Mouse (Mus musculus): Measurements from ENCODE around the gene Cracr2a. TPM values are rescaled to one million over a fixed set of nuclear protein-coding genes. Genes with fewer than 3 reads are reported as not detected.

Cracr2a gene
- total RNA-seq, 2 experiments from 2014 or later, result 6.2 to 8.0 TPM

- ATAC-seq (ENCODE audit: poor library complexity, severe bottlenecking), result no peak
Measured at GRCm38 (mm10) chr6:127618686-127619085, 57.5 kb downstream of the Cracr2a start.

DNA sequence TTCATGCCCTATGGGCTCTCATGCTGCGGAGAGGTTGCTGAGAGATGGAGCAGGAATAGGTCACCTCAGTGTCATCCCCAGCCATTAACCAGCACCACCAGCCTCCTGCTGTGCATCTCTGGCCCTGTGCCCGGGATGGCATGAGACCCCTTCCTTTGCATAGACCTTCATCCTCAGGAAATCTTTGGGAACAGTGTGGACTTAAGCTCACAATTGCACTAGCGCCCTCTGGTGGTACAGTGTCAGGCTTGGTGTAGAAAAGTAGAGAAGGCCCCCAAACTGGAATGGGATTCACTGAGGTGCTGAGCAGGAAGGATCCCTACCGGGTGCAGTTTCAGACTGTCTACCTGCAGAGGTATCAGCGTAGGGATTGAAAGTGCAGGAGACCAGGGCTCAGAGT is 64.0 kb downstream of the Cracr2a start:
- ATAC-seq (ENCODE audit: poor library complexity, severe bottlenecking), result peak; percentile 54; the same call in 1 of the 2 replicates

DNA sequence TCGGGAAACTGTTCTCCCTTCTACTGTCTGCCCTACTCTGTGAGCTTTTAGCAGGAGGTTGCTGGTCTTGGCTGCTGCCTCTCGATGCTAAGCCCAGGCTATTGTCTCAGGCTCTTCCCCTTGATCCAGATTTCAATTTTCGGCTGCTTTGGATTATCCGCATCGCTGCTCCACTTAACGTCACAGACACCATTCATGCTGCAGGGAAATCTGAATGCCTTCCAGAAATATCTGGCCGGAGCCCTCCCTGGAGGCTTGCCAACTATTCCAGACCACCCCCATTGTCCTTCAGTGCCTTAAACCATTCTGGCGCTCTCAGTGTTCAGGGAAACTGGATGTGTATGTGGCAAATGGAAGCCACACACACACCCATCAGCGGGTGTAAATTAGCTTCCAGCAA is 66.3 kb downstream of the Cracr2a start:
- no peak for ATAC-seq (ENCODE audit: poor library complexity, severe bottlenecking)

DNA sequence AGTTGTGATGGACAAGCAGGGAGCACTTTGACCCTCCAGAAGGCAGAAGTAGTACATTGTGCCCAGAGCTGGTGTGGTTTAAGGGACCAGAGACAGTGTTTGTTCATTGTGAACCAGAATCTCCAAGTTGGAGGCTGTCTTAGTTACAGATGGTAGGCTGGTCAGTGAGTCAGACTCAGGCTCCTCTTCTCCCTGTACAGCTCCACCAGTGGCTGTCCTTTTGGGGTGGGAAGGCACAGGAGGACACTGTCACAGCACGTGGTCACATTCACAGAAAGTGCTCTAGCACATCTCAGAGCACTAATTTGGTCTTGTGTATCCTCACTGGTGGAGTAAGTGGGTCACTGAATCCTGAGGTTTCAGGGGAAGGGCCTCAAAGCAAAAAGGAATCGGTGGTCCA is 68.1 kb downstream of the Cracr2a start:
- no peak for ATAC-seq (ENCODE audit: poor library complexity, severe bottlenecking)

DNA sequence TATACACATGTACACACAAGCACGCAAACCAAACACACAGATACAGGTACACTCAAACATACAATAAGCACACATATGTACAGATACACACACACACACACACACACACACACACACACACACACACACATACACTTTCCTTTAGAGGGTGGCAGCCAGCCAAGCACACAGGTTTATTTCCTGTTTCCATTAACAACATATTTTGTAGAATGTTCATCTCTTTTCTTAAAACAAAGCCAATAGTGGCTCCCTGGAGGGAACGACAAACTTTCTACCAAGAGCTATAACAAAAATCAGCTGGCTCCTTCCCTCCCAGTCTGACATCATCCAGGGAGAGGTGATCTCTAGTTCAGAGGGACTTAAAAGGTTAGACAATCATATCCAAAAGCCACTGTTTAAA is 73.7 kb downstream of the Cracr2a start:
- no peak for ATAC-seq (ENCODE audit: poor library complexity, severe bottlenecking)

DNA sequence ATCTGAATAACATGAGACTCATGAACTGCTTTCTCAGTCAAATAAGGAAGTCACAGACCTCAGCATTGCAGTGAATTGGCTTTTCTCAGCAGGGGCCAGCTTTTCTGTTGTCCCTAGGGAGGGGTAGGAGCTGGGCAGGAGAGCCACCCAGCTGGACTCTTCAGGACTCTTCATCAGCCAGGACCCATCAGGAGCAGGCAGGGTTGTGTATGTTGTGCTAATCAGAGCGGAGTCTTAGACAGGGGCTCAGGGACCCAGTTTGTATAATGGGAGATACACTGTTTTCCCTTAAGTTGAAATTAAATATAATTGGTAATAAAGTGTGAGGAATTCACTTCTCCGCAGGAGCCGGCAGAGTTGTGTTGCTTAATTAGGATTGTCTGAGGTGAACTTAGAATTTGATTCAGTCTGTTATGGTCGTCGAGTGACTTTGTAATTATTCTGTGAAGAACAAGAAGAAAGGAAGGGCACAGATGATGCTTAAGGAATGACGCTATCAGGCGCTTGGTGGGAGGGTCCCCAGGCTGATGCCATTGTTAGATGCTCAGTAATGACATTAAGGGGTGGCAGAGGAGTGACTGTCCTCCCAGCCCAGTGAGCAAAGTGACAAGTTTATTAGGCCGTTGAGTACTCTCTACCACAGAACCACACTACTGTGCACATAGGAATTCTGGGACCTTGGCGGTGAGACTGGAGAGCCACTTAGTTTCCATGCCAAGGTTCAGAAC is 74.5 kb downstream of the Cracr2a start:
- ATAC-seq (ENCODE audit: poor library complexity, severe bottlenecking), result no peak

DNA sequence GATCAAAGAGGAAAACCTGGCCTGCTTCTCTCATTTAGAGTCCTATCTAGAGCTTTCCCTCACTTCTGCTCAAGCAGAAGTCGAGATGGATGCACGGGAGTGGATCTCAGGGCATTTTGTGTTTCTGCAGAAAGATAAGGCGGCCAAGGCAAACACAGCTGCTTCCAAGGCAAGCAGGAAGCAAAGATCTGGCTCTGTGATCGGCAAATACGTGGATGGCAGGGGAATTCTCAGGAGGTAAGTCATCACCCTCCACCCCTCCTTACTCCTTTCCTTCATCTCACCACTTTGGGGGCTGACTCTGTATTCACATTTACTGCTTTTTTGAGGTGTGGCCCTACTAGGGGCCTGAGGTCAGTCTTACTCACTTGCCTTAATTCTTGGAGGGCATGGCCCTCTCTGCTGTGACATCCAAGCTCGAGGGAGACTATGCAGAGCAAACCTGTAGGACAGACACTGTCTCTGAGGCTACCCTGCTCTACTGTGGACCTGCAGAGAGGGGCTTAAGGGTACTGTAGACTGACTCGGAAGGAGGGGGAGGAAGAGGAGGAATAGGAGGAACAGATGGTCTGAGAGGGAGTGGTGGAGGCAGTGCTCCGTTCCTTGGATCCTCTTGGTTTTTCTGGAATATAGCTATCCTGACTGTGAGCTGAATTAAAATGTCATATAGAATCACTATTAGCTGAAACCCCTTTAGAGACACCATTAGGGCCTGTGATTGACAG is 80.1 kb downstream of the Cracr2a start:
- ATAC-seq (ENCODE audit: poor library complexity, severe bottlenecking), result no peak

DNA sequence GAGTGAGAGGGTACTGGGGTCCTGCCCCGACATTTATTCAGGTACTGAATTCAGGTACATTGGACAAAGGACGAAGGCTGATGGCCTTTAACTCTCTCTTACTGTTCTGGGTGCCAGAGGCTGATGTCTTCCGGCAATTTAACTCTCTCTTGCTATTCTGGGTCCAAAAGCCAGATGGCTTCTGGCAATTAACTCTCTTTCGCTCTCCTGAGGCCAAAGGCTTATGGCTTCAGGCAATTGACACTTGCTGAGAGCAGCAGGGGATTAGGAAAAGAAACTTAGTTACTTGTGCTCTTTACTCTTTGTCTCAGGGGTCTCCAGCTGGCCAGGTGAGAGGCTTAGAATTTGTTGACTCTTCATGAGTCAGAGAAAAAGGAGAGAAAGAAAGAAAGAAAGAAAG is 94.8 kb downstream of the Cracr2a start:
- no peak for ATAC-seq (ENCODE audit: poor library complexity, severe bottlenecking)

DNA sequence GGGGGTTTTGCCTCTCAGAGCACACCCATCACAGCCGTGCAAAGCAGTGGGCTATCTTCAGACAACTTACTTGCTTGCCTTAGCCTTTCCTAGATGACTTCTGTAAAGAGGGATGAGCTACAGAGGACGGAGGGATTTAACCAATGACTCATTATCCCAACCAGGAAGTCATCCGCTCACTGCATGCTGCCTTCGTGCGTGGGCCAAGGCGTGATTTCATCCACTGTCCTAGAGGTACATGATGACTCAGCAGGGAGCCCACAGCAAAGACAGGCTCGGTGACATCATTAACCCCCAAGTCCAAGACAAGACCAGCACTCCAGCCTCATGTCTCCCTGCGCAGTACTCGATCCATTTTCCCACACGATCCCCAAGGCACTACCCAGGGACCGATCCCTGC is 96.0 kb downstream of the Cracr2a start:
- no peak for ATAC-seq (ENCODE audit: poor library complexity, severe bottlenecking)

GRCm38 (mm10) chr6:127659472-127659871 is 98.3 kb downstream of the Cracr2a start:
- ATAC-seq (ENCODE audit: poor library complexity, severe bottlenecking), result no peak

DNA sequence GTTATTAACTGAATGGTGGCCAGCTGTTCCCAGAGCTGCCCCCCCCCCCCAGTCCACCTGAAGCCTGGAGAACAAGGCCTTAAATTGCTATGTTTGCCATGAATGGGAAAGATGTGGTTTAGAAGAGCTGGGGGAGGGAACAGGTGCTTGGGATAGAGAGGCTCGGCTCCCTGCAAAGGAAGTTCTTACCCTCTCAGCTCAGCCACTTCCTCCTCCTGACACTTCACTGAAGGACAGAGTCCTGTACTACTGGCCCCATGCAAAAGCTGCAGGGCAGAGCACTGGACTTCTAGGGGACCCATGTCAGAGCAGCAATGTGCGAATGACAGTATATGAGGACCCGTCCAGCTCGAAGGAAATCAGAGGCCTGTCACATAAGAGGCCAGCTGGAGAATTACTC is 98.8 kb downstream of the Cracr2a start:
- ATAC-seq (ENCODE audit: poor library complexity, severe bottlenecking), result no peak

- no peak for ATAC-seq (ENCODE audit: poor library complexity, severe bottlenecking)
Measured at GRCm38 (mm10) chr6:127661717-127662292, 100.7 kb downstream of the Cracr2a start.

DNA sequence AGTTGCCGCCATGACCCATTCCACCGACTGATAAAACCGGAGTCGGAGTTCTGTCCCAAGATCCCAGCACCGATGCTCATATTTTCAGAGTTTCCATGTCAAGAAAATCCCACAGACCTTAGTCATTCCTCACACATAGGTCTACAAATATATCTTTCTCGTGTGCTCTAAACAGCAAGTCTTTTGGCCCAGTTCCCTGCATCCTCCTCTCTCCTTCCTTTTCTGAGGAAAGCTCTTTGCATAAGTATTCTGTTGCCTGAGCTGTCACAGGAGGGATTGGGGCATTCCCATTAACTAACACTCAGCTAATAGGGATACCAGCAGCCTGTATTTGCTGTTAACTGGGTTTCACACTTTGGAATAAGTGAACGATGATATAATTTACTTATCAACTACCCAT is 102.1 kb downstream of the Cracr2a start:
- ATAC-seq (ENCODE audit: poor library complexity, severe bottlenecking), result no peak

- no peak for ATAC-seq (ENCODE audit: poor library complexity, severe bottlenecking)
Measured at GRCm38 (mm10) chr6:127669313-127669712, 108.2 kb downstream of the Cracr2a start.

GRCm38 (mm10) chr6:127670031-127670430 is 108.9 kb downstream of the Cracr2a start:
- no peak for ATAC-seq (ENCODE audit: poor library complexity, severe bottlenecking)

GRCm38 (mm10) chr6:127672071-127672470 is 110.9 kb downstream of the Cracr2a start:
- ATAC-seq (ENCODE audit: poor library complexity, severe bottlenecking), result no peak

DNA sequence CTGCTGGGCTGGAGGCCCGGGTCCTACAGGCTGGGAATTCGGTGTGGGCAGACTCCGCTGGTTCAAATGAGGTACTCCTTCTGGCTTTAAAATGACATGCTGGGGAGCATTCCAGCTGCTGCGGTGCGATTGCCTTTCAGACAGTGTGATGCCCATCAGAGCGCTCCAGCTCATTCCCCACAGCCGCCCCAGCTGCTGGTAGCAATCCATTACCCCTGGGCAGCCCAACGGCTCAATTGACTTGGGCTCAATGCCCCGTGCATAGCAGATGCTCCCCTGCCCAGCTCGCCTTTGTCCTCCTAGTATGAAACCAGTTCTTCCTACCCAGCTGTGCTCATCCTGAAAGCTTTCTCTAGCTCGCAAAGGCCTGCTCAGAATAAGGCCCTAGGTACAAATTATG is 115.7 kb downstream of the Cracr2a start:
- no peak for ATAC-seq (ENCODE audit: poor library complexity, severe bottlenecking)

DNA sequence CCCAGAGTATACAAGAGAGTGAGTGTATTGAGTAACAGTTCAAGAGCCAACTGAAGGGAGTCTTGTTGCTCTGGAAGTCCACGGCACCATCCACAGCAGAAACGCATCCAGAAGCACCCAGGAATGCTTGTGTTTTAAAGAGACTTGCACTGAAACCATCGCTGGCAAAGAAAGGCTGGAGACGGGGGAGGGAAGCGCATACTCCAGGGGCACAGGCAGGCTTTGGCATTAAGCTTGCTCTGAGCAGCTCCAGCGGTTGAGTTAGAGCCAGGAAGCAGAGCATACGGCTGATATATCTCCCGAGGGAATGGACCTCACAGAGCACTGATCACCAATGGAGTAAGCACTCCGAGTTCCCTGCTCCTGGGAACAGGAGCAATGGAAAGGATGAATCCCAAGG is 117.2 kb downstream of the Cracr2a start:
- ATAC-seq (ENCODE audit: poor library complexity, severe bottlenecking), result no peak

DNA sequence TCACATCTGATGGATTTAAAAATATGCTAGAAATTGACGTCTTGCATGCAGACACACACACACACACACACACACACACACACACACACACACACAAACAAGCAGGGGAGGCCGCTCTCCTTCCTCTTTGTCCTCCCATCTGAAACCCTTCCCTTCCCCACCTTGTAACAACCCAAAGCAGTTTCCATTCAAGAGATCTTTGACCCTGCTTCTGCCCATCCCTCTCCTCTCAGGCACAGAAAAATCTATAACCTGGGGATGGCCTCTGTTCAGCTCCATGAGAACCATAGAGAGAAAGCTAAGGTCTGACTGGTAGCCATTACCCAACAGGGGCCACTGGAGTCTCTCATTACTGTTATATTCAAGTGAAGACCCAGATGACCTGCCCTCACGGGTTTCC is 117.9 kb downstream of the Cracr2a start:
- ATAC-seq (ENCODE audit: poor library complexity, severe bottlenecking), result no peak

DNA sequence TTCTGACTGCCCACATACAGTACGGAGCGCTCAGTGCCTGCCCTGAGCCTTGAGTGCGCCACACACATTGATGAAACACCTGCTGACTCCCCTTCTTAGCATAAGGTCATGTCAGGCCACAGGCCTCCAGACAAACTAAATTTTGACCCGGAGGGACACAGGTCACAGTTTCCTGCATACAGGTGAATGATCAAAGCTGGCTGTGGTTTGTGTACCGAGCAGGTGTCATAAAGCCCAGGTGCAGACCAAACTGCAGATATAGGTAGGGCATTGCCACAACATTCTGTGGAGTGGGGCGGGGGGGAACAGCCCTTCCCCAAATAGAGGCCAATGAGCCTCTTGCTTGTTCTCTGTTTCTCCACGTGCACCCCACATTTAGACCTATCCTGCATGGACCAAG is 119.6 kb downstream of the Cracr2a start:
- ATAC-seq (ENCODE audit: poor library complexity, severe bottlenecking), result no peak

- no peak for ATAC-seq (ENCODE audit: poor library complexity, severe bottlenecking)
Measured at GRCm38 (mm10) chr6:127683561-127683960, 122.4 kb downstream of the Cracr2a start.

GRCm38 (mm10) chr6:127684981-127685380 is 123.8 kb downstream of the Cracr2a start:
- no peak for ATAC-seq (ENCODE audit: poor library complexity, severe bottlenecking)

Data from megakaryocyte, adult 5-6 weeks (primary cell).